Mouse (Mus musculus) limb, embryonic 11.5 days (tissue): Measurements from ENCODE around the gene Sec24c. TPM values are rescaled to one million over a fixed set of nuclear protein-coding genes. Genes with fewer than 3 reads are reported as not detected.

Source experiments
- ATAC-seq: fragments of 200-750 bp; cut with Nextera tagmentation; 2 replicates; pipeline ENCODE4 v1.8.0; 2017; ENCODE audit warnings: low read depth; ENCODE audit not compliant: insufficient number of reproducible peaks, low FRiP score, low TSS enrichment
- DNase-seq: peaks from one replicate; pipeline ENCODE4 v3.0.0-alpha.2; 2015; ENCODE audit warnings: low spot score
- H3K27ac ChIP-seq: fragments of 300-500 bp; sonication (generic); replicated peaks from 2 replicates; pipeline ENCODE4 v1.5.1; 2014; ENCODE audit warnings: low read depth, mild to moderate bottlenecking, low read length
- H3K27me3 ChIP-seq: fragments of 300-500 bp; sonication (generic); 2 replicates; pipeline ENCODE4 v1.6.1; 2014; ENCODE audit warnings: mild to moderate bottlenecking, low read length, mixed read lengths; ENCODE audit not compliant: control insufficient read depth, insufficient read depth
- H3K36me3 ChIP-seq: fragments of 300-500 bp; sonication (generic); 2 replicates; pipeline ENCODE4 v1.6.1; 2014; ENCODE audit warnings: mild to moderate bottlenecking, low read length, moderate library complexity, mixed read lengths; ENCODE audit not compliant: control insufficient read depth, insufficient read depth
- H3K4me1 ChIP-seq: fragments of 300-500 bp; sonication (generic); 2 replicates; pipeline ENCODE4 v1.6.1; 2014; ENCODE audit warnings: low read length, mixed read lengths; ENCODE audit not compliant: control insufficient read depth, insufficient read depth
- H3K4me2 ChIP-seq: fragments of 300-500 bp; sonication (generic); 2 replicates; pipeline ENCODE4 v1.6.1; 2014; ENCODE audit warnings: low read depth, mild to moderate bottlenecking, moderate library complexity; ENCODE audit not compliant: severe bottlenecking
- H3K4me3 ChIP-seq: fragments of 300-500 bp; sonication (generic); 2 replicates; pipeline ENCODE4 v1.5.1; 2014; ENCODE audit warnings: low read depth, low read length
- H3K9ac ChIP-seq: fragments of 300-500 bp; sonication (generic); 2 replicates; pipeline ENCODE4 v1.6.1; 2014; ENCODE audit warnings: mild to moderate bottlenecking, low read length
- H3K9me3 ChIP-seq: fragments of 300-500 bp; sonication (generic); 2 replicates; pipeline ENCODE4 v1.6.1; 2016; ENCODE audit warnings: low read length; ENCODE audit not compliant: control insufficient read depth
- WGBS: fragments of 180-500 bp; shearing (Covaris S2); extraction: QIAGEN DNeasy Blood & Tissue Kit; methylation state at CpG from one replicate; pipeline ENCODE4 v1.1.7; 2014; 5-methylcytosine and 5-hydroxymethylcytosine counted together
- microRNA-seq: library from miRNA; unstranded; fragments of <30 nt; microRNA quantifications from one replicate; pipeline ENCODE4, GENCODE M21; 2016
- polyA plus RNA-seq: library from polyadenylated mRNA; unstranded; fragments of >200 nt; fragmentation: Nextera tagmentation; extraction: Ambion mirVana; gene quantifications from 2 replicates; pipeline ENCODE4 v1.2.1, GENCODE M21; 2014

Sec24c gene
- polyA plus RNA-seq, 1 experiment from 2014 or later = 81.7 TPM

- Histone ChIP-seq H3K4me2 (no peak overlapping the region), H3K4me1 (no peaks in the 10 kb centered on the region), H3K9me3 (no peaks in the 10 kb centered on the region), H3K27me3 (no peaks in the 10 kb centered on the region), H3K4me3 (no peak overlapping the region), H3K27ac (no peak overlapping the region), H3K36me3 (peaks cover 10% of the 10 kb centered on the region), H3K9ac (no peak overlapping the region)
- DNase-seq (no peak), ATAC-seq (no peak)
- WGBS = 93% methylated on average over 9 of the region's 9 CpGs
Observed at GRCm38 (mm10) chr14:20741301-20741700, 67.2 kb downstream of the Sec24c start.

- Histone ChIP-seq H3K9me3 (no peaks in the 10 kb centered on the region), H3K27me3 (no peaks in the 10 kb centered on the region), H3K4me2 (no peak overlapping the region), H3K36me3 (peaks cover 6% of the 10 kb centered on the region), H3K27ac (no peak overlapping the region), H3K4me1 (no peaks in the 10 kb centered on the region), H3K9ac (no peak overlapping the region), H3K4me3 (no peak overlapping the region)
- DNase-seq (no peak), ATAC-seq (no peak)
- 85% methylated on average over 3 of the region's 3 CpGs for WGBS
Observed at GRCm38 (mm10) chr14:20743614-20744013, 69.5 kb downstream of the Sec24c start.

Small RNAs within 50 kb of the gene (microRNA-seq; reads per million reads assigned to microRNA genes)
- 2.1 reads per million for gene Mir6946

Other genes starting within 250 kb of the Sec24c start
- gene Cfap70, start 222.1 kb upstream of the Sec24c start, polyA plus RNA-seq = 0.18 and 0.23 TPM in 2 replicates
- gene Anxa7, start 194.2 kb upstream of the Sec24c start, polyA plus RNA-seq = 25.1 and 26.2 TPM in 2 replicates
- 1.7 and 1.8 TPM in 2 replicates for gene Mss51, start 177.4 kb upstream of the Sec24c start, polyA plus RNA-seq
- gene Ppp3cb, start 127.7 kb upstream of the Sec24c start, polyA plus RNA-seq = 55.8 and 56.9 TPM in 2 replicates
- 14.5 and 17.0 TPM in 2 replicates for gene Usp54, start 33.2 kb upstream of the Sec24c start, polyA plus RNA-seq
- gene Myoz1, start 17.8 kb upstream of the Sec24c start, polyA plus RNA-seq = 0.85 and 0.92 TPM in 2 replicates
- gene Synpo2l, start 6.0 kb upstream of the Sec24c start, polyA plus RNA-seq = 4.5 and 4.8 TPM in 2 replicates
- gene Fut11, start 20.7 kb downstream of the Sec24c start, polyA plus RNA-seq = 18.3 and 18.8 TPM in 2 replicates
- 254 and 255 TPM in 2 replicates for gene Chchd1, start 28.7 kb downstream of the Sec24c start, polyA plus RNA-seq
- 27.2 and 28.0 TPM in 2 replicates for gene Zswim8, start 33.2 kb downstream of the Sec24c start, polyA plus RNA-seq
- gene Ndst2, start 60.3 kb downstream of the Sec24c start, polyA plus RNA-seq = 25.6 and 33.4 TPM in 2 replicates
- gene Camk2g, start 119.8 kb downstream of the Sec24c start, polyA plus RNA-seq = 57.9 and 60.2 TPM in 2 replicates
- 0.69 and 1.0 TPM in 2 replicates for gene Plau, start 162.4 kb downstream of the Sec24c start, polyA plus RNA-seq